Mouse (Mus musculus): ENCODE results near the gene Echs1. TPM values are rescaled to one million over a fixed set of nuclear protein-coding genes. Genes with fewer than 3 reads are reported as not detected.
"Not testable (repeated sequence)": the region's sequence is repeated elsewhere in the genome, so short reads cannot be mapped to it uniquely, and the experiment has no call there.

Echs1 gene
- total RNA-seq (2021), result 100 to 1,000 TPM; 190 to 210 TPM

DNA sequence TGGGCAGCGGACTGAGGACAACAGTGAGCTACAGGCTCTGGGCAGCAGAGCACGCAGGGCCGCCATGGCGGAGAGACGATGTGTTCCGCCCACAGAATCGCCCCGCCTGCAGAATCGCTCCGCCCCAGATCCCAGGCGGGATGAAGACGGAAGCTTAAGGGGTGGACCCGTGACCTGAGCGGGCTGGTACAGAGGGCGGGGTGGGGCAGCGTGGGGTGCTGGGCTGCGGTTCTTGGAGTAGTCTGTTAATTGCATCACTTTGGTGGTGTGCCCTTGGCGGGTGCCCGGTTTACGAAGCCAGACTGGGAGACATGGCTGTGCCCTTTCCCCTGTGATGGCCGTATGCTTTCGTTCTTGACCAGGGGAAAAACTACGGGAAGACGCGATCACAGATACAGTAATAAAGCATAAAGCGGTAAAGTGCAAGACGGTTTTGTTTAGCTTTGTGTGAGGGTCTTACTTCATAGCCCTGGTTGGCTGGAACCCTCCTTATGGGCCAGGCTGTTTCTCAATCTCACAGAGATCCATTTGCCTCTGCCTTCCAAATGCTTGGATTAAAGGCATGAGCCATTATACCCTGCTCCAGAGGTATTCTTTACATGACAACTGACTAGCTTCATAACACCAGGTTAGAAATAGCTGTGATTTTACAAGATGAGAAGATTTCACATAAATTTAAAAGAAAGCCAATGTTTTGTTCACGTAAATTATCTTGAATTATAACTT lies at the start of gene Echs1:
Echs1 (minus strand) TSS at position 148 of the 726 bp plus-strand sequence.
- peak; percentile 91 for DNase-seq

DNA sequence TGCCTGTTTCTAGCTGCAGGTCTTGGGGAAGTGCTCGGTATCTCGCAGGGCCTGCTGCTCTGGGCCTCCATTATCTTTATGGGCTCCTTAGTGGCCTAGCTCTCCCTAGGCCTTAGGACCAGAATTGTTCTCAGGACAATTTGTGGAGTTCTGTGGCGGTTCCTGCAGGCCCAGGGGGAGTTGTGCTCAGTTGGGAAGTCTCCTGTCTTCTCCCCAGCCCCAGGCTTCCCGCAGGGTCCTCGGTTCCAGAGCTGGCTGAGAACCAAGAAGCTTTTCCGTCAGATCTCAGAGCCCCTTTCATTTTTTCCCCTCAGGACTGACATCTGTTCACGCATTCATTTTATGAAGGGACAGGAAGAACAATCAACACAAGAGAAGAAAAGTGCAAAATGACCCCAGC lies 48.4 kb upstream of the Echs1 start, which contains the start of gene Olfr522:
Olfr522 (minus strand) TSS at position 101 of the 400 bp plus-strand sequence.
- DNase-seq, result no peak

DNA sequence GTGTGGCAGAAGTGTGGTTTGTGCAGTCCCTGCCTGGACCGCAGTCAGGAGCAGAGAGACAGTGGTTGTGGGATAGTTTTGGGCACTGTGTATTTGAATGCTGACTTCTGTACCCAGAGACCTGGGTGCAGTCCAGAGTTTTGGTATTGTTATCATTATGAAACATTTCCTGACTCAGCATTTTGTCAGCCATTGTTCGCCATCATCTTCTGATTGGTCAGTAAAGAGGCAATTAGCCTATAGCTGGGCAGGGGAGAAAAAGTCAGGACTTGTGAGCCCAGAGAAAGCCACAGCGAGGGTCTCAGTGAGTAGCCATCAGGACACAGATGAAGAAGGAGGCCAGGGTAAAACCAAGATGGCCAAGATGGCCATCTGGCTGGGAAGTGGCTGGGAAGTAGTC lies 44.1 kb upstream of the Echs1 start:
- DNase-seq, result no peak

DNA sequence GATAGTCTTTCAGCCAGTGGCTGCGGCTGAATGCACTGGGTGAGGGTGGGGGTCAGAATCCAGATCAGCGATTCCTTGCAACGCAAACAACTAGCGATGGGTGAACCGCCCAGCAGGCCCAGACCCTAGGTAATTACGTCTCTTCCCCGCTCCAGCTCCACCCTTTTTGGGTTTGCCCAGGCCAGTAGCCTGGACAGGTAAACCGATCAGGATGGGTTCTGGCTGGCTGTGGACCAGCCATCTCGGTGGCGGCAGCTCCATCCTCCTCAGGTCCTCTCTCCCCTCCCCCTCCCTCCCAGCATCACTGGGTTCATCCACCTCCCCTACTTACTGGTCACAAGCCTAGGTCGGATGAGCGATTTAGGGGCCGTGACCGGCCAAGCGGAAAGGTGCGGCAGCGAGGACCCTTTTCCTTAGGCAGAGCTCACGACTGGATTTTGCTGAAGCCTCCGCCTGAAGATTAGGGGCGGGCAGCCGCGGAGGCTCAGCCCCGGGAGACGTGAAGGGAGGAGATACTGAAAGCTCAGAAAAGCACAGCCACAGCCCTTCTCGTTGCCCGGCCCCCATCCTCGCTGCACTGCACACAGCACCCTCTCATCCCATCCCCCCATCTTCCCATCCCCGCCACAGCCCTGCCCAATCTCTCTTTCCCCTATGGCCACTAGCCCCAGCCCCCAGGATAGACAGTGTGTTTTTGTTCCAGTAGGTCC lies 38.1 kb upstream of the Echs1 start, which contains the start of gene Sprn:
Sprn (minus strand) TSS at position 660 of the 710 bp plus-strand sequence.
- DNase-seq, result no peak

DNA sequence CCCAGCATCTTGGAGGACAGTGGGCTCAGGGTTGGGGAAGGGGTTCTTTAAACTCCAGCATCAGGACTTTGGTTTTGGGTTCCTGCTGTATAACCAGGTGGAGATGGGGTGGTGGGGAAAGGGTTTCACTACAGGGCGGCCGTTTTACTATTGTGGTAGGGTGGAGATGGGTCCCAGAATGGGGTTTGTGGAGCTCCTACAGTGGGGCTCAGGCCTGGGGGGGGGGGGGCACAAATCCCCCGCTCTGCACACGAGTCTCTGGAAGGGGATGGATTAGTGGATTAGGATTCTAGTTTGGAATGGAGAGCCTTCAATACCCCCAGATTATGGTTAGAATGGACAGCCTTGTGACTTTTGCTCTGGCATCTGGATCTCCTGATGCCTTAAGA lies 37.5 kb upstream of the Echs1 start:
- no peak for DNase-seq

DNA sequence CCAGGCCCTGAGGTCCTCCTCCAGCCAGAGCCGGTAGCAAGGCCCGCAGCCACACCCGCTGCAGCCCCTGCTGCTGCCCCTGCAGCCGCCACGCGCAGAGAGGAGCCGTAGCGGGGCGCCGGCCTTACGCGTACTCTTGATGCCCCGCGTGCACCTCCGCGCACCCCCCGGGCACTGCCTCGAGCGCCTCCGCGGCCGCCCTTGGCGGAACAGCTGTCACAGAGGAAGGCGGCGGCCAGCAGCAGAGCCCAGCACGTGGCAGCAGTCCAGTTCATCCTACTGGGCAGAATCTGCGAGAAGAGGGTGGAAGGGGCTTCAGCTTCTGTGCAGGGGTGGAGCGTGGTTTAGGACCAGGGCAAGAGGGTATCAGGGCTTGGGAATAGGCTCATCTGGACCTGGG lies 37.1 kb upstream of the Echs1 start:
- peak; percentile 25 for DNase-seq

DNA sequence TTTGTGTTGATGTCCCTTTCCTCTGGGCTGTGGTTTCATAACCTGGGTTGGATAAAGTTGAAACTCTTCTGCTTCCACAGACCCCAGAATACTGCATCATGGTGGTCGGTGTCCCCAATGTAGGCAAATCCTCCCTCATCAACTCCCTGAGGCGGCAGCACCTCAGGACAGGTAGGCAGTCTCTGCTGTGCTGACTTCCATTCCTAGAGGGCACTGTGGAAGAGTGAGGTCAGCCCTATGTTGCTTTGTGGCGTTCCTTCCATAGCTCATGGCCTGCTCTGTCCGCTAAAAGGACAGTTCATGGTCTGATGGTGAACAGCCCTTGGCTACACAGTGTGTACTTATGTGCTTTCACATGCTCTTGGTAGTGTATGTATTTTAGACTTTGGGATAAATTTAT lies 28.3 kb upstream of the Echs1 start:
- DNase-seq, result no peak

DNA sequence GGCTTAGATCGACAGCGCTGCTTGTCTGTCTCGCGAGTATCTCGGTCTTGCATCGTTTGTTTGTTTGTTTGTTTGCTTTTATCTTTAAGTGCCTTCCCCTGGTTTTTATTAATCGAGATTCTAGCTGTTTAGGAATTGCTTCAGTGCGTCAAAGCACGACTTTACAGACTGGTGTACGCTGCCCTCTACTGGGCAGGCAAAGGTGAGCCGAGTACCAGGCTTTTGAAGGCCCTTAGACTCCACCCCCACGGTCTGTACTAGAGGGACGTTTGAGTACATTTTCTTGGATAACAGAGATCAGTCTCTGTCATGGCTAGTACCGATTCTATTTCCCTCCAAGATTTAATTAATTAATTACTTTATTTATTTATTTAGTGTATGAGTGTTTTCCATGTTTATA lies 25.1 kb upstream of the Echs1 start:
- peak; percentile 76 for DNase-seq

DNA sequence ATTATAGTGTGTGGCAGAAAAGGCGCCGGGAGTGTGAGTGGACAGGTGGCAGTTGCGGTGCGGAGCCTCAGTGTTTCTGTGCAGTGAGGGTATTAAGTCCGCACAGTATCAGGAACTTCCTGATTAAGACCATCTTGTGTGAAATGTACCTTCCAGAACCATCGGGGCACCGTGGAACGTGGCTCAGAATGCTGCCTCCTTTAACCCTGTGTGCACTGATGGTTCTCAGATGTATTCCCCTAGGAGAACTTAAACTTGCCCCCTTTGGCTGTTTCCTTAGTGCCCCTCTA lies 21.7 kb upstream of the Echs1 start:
- DNase-seq, result no peak

DNA sequence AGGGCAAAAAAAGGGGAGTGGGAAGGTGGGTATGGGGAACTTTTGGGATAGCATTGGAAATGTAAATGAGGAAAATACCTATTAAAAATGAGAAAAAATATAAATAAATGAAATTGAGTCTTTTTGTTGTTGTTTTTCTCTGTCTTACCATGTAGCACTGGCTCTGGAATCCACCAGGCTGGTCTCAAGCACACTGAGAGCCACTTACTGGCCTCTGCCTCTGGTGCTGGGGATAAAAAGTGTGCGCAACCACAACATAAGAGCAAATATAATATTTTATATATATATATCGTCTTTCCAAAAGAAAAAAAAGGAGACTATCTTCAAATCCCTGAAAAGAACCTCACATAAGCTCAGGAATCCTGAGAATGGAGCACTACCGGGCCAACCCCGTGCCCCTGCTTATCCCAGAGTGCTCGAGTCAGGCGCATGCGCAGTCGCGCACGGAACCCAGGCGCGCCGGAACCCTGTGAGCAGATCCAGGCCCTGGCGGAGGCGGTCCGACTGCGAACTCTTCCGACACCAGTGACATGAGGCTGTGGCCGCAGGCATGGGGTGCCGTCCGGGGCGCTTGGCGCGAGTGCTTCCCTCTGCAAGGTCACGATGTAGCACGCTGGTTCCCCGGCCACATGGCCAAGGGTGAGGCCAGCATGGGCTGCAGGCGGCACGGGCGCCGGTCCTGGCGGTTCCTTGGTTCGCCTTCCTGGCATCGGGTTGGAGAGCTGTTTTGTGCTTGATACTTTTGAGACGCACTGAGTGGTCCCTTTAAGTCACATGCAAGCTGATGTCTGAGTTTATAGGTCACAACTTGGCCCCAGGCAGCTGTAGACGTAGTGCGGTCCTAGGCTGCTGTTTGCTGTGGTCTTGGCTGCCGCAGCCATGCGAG lies 21.1 kb upstream of the Echs1 start, which contains the start of gene Mtg1:
Mtg1 (plus strand) TSS at position 430 of the 886 bp plus-strand sequence.
- DNase-seq, result peak; percentile 98

DNA sequence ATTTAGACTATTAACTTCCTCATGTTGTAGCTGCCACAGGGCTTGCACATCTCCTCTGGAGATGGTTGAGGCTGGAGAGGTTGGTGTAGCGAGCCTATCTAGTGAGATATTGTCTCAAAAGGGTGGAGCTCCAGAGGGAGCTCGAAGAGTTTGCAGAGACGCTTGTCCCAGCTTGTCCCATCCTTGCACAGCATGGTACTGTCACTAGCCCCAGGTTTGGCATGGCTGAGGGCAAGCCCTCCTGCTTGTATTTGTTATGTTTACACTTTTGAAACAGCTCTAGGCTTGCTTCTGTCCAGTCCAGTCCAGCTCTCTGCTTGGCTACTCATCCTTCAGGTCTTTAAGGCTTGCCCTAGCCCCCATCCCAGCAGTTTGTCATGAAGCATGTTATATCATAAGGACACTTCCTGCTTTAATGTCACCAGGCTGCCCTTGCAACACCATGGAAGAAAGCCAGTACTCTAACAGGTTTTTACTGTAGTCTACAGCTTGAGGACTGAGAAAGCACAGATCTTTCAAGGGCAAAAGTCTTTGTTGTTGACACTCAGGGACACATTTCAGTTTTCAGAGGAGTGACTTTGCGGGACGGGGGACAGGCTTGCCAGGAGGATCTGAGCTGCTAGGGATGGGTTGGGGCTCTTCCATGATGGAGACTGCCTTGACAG lies 19.0 kb upstream of the Echs1 start:
- DNase-seq, result no peak

DNA sequence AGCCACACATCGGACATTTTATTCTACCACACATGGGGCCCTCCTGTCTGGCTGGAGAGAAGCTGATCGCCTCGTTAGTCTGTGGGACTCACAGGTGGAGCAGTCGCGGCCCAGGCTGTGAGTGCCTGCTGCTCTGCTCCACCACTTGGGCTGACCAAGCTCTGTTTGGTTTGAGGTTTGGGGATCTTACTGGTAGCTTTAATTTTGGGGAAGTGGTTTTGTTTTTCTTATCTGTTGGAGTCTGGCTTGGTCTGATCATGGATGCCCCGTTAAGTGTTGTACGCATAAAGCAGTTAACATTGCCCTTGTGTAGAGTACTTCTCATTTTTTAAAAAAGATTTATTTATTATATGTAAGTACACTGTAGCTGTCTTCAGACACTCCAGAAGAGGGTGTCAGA lies 17.8 kb upstream of the Echs1 start:
- not testable (repeated sequence) for DNase-seq

DNA sequence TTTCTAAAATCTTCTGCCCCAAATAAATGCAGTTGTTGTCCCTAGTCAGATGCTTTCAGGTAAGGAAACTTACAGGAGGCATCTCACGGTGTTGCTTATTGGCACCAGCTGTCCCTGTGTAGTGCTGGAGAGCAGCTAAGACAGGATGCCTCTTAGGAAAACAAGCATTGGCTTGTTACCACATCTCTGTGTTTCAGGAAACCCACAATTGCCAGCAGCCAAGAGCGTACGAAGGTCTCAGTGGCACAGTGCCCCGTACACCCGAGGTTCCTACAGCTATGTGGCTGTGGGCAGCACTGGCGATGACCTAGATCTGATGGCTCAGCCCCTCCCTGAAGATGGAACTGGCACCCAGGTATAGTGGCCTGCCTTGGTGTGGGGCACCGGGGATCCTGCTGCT lies 15.9 kb upstream of the Echs1 start:
- not testable (repeated sequence) for DNase-seq

DNA sequence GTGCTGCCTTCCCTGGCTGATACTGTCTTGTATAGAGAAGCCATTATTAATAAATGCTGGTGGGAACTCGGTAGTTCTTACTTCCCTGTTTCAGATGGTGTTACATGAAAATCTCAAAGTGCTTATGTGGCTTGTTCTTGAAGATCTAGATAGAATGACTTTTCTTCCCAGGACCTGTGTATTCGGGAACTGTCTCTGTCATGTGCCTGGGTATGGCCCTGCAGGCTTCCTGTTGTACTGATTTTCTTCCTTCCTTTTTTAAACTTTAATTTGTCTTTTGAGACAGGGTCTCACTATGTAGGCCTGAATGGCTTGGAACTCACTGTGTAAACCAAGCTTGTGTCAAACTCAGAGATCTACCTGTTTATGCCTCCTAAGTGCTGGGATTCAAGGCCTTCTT lies 11.6 kb upstream of the Echs1 start:
- DNase-seq, result no peak

DNA sequence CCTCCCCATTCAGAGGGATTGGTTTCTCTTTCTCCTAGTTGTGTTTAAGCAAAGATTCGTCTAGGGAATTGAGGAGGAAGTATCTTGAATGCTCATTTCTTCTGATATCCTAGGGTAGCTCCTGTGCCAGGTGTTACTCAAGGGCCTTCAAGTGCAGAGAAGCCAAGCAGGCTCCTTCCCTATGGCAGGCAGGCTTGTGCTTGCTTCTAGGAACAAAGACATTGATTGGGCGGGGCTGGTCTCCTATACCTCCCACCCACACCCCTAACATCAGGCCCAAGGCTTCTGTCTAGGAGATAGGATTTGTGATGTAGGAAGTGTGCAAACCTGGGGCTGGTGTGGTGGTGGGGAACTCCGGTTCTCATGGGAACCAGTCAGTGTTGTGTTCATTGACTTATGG lies 10.7 kb upstream of the Echs1 start:
- DNase-seq, result no peak

DNA sequence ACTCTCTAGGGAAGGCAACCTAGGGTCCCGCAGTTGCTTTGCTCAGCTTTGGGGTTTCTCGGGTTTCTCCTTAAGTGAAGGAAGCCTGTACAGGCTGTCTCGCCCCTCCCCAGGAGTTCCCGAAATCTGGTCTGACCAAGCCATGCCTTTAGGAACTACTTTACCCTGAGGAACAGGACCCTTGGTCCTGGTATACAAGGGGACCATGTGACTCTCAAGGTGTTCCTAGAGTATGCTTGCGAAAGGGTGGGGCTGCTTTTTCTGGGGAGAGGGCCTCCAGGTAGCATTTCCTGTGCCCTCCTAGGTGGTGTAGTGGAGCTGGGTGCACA lies 9.7 kb upstream of the Echs1 start:
- no peak for DNase-seq

DNA sequence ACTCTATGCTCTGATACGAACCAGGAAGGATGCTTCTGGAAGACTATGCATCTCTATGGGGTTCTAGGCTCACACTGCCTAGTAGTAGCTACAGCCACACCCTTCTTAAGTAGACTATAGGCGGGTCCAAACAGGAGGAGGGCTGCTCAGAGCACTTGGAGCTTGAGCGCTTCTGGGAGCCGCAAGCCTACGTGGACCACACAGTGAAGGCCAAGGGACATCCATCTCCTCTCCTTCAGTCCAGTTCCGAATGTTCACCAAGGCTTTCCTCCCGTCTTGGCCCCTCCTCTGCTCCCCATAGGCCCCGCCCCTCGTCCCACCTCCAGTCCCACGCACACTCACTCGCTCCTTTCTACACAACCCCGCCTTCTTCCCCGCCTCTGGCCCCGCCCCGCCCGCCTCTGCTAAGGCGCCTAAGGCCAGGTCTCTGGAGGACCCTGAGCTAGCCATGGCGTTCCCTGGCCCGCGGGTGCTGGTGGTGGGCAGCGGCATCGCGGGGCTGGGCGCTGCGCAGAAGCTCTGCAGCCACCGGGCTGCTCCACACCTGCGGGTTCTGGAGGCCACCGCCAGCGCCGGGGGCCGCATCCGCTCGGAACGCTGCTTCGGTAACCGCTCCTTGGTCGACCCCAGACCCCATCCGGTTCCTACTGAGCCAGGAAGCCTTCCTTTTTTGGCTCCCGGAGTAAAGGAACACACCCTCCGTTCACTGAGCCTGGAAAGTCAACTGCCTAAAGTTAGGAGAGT lies 9.2 kb upstream of the Echs1 start:
- DNase-seq, result peak; percentile 94

DNA sequence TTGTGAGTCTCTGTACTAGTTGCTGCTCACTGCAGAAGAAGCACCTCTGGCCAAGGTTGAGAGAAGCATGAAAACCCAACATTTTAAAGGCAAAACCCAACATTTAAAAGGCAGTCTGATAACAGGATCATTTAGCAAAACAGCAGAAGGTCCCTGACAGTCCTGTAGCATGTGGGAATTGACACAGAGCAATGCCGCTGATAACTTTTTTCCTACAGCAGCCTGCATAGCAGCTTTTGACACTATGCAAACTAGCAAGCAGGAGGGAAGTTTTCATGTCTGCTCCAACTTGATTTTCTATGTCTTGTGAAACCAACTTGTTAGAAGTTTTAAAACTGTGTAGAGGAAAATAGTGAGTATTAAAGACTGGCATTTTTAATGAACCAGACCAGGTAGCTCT lies 8.1 kb upstream of the Echs1 start:
- no peak for DNase-seq

DNA sequence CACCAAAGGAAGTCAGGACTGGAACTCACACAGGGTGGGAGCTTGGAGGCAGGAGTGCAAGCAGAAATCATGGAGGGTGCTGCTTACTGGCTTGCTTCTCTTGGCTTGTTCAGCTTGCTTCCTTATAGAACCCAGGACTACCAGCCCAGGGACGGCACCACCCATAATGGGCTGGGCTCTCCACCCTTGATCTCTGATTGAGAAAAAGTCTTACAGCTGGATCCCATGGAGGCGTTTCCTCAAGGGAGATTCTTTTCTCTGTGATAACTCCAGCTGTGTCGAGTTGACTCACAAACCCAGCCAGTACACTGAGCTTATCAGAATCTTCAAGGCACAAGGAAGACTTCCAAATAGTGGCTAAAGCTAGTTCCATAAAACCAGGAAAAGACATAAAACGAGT lies 6.5 kb upstream of the Echs1 start:
- DNase-seq, result no peak

DNA sequence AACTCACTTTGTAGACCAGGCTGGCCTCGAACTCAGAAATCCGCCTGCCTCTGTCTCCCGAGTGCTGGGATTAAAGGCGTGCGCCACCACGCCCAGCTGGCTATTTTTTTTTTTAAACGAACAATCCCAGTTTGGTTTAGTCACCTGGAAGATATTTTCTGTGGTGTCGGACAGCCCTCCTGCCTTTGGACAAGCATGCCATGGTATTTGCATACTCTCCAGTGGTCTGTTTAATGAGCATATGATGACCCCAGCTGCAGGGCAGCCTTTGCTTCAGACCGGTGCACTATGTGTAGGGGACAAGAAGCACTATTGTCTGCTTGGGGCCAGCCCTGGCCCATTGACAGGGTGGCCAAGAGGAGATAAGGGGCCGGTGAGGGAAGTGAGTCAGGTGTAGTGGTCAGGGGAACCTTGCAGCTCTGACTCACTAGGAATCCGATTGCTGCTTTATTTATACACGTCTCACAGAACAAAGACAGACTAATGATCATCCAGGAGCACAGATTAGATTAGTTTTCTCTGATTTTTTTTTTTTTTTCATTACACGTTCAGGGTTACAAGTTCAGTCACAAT lies 5.1 kb upstream of the Echs1 start:
- DNase-seq, result no peak

DNA sequence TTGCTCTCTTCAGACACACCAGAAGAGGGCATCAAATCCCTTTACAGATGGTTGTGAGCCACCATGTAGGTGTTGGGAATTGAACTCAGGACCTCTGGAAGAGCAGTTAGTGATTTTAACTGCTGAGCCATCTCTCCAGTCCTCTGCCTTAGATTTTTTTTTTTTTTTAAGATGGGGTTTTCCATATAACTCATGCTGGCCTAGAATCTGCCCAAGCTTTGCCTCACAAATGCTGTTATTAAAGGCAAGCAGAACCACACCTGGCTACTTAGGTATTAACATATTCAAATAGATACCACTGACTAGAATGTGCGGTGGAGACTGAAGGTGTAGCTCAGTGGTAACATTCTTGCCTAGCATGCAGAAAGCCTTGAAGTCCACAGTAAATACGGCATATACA lies 4.2 kb upstream of the Echs1 start:
- DNase-seq, result no peak

Data from heart, postnatal 4 days (tissue).